Mouse (Mus musculus): ENCODE results near the gene Serpina1b.

DNA sequence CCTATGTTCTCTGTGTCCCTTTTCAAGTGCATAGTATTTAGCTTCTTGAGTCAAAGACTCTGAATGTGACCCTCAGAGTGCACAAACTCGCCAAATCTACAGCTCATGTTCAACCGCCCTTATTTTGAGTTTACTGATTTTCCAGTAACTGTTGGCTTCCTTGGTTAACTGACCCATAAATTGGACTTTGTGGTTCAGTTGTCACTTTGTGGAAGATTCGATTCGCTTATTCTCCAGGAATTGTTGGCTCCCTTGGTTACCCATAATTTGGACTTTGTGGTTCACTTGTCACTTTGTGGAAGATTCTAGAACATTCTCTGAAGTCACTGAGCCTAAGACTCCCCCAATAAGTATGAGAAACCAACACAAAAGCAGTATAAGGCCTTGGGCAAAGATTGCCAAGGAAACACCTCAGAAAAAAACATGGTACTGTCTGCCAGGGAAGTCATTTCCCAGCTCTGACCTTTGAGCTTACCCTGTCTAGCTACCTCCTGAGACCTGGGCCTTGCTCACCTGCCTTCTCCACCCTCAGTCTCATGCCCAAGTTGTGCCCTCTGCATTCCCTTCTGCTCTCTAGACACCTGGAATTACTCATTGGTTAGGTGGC, 129.9 kb downstream of the Serpina1b start:
- TF ChIP-seq POLR2A (IDR thresholded peaks at IDR 0.05; ENCODE audit: extremely low read depth, insufficient read depth, low read length) (no peak), CTCF (IDR thresholded peaks at IDR 0.05; ENCODE audit: extremely low read depth, insufficient read depth, low read length) (no peak)

All from cortical plate, adult 2 months (tissue).